Comparison of ENCODE assay signal across 21 mouse cellular contexts in genomic region chr19:55213617-55214340, GRCm38 (mm10). TPM values are rescaled to one million over a fixed set of nuclear protein-coding genes. Genes with fewer than 3 reads are reported as not detected.
A peak's percentile ranks its signal among the peaks of the same experiment; 100 is the strongest.
DNase-seq lines count a peak whose midpoint lies in the region; TF ChIP-seq lines count a peak whose summit lies in the region.
"Had no signal": no experiment of that assay in that cellular context is flagged by ENCODE, and none has a peak within 500 bp of the region (broad histone marks: within the 10 kb centered on the region; RNA-seq: fewer than 3 reads in every experiment).

No protein-coding gene starts in this region.

- intact Hi-C loops in left cerebral cortex, postnatal 14 days (cut with DNase I), result no loop called here
- intact Hi-C loops in gastrocnemius, postnatal 36 days (cut with DNase I), result no loop called here
- intact Hi-C loops in heart, postnatal 25 days (cut with DNase I), result no loop called here

- H3K9ac ChIP-seq in MEL (ENCODE audit: control insufficient read depth, low read depth, low read length, poor library complexity, severe bottlenecking), result no peak overlapping the region
- H3K9ac ChIP-seq: forebrain, embryonic 13.5 days; hindbrain, embryonic 15.5 days; liver, postnatal 0 days had no signal

- peaks cover 0 to 20% of the 10 kb centered on the region in 2 experiments; a peak in 2 of 4 replicates for H3K4me1 ChIP-seq in MEL (ENCODE audit: control insufficient read depth in 1 of 2, insufficient read depth in 2 of 2, low read length in 2 of 2)
- peaks cover 7% of the 10 kb centered on the region for H3K4me1 ChIP-seq in lung, adult 2 months (ENCODE audit: control insufficient read depth, insufficient read depth, low read length)

- no peak for TF ChIP-seq EP300 in MEL (IDR thresholded peaks at IDR 0.05; ENCODE audit: low read depth in 1 of 2, low read length in 2 of 2)

- TF ChIP-seq RAD21 in MEL (IDR thresholded peaks at IDR 0.05; ENCODE audit: low read depth, low read length), result no peak

- no peak overlapping the region for H3K27ac ChIP-seq in MEL (ENCODE audit: control insufficient read depth, low read depth, low read length)
- H3K27ac ChIP-seq: forebrain, embryonic 13.5 days; heart, adult 2 months; hindbrain, embryonic 15.5 days had no signal

- no peak for TF ChIP-seq POLR2A in MEL (IDR thresholded peaks at IDR 0.05; ENCODE audit: control insufficient read depth in 1 of 2, insufficient read depth in 1 of 2, low read depth in 1 of 2, low read length in 2 of 2, poor library complexity in 1 of 2)
- TF ChIP-seq POLR2A in lung, adult 2 months (IDR thresholded peaks at IDR 0.05; ENCODE audit: borderline replicate concordance, extremely low read depth, low read depth, low read length), result no peak

- no peak overlapping the region for H3K4me3 ChIP-seq in MEL (ENCODE audit: control insufficient read depth in 1 of 2, insufficient read depth in 1 of 2, low read depth in 2 of 2, low read length in 2 of 2)
- no peak overlapping the region for H3K4me3 ChIP-seq in lung, adult 2 months (replicated peaks; ENCODE audit: extremely low read depth, low read depth, low read length)
- H3K4me3 ChIP-seq: forebrain, embryonic 13.5 days; heart, adult 2 months; hindbrain, embryonic 15.5 days had no signal

- no peaks in the 10 kb centered on the region for H3K9me3 ChIP-seq in MEL (replicated peaks; ENCODE audit: insufficient read depth, low read length)
- H3K9me3 ChIP-seq: forebrain, embryonic 13.5 days; hindbrain, embryonic 15.5 days had no signal

- peak; percentile 28 to 49 for DNase-seq in left cerebral cortex, postnatal 14 days (ENCODE audit: low spot score in 2 of 2)
- no peak for DNase-seq in left cerebral cortex, adult 18-20 months (ENCODE audit: low spot score in 2 of 2)
- no peak for DNase-seq in MEL (ENCODE audit: low read depth, low spot score)
- peak; percentile 52 for DNase-seq in lung, adult 2 months
- peak; percentile 60 to 82 for DNase-seq in lung, postnatal 4 days
- DNase-seq in heart, postnatal 4 days, result no peak
- DNase-seq in gastrocnemius, postnatal 36 days, result no peak
- no peak for DNase-seq in heart, postnatal 25 days (ENCODE audit: low spot score)
- DNase-seq: cerebellum, adult 18-20 months; heart, adult 2 months; kidney, adult 8-10 months; kidney, postnatal 36 days; liver, postnatal 0 days had no signal

- 63% methylated on average over 12 of the region's 12 CpGs for WGBS in lung, adult 2 months

- H3K36me3 ChIP-seq in MEL (ENCODE audit: control insufficient read depth in 1 of 2, insufficient read depth in 2 of 2, low read length in 2 of 2), result peaks cover 0 to 16% of the 10 kb centered on the region in 2 experiments; a peak in 2 of 4 replicates
- H3K36me3 ChIP-seq: hindbrain, embryonic 15.5 days had no signal

- peaks cover 13% of the 10 kb centered on the region for H3K79me2 ChIP-seq in MEL (ENCODE audit: control insufficient read depth, insufficient read depth, low read length, poor library complexity)

- TF ChIP-seq CTCF in MEL (IDR thresholded peaks at IDR 0.05 in 2 of 3, conservative IDR thresholded peaks at IDR 0.05 in 1 of 3; ENCODE audit: control insufficient read depth in 1 of 3, insufficient read depth in 1 of 3, low read depth in 2 of 3, low read length in 3 of 3, poor library complexity in 1 of 3, severe bottlenecking in 1 of 3), result no peak
- no peak for TF ChIP-seq CTCF in lung, adult 2 months (IDR thresholded peaks at IDR 0.05; ENCODE audit: insufficient read depth, low read length)

- no peaks in the 10 kb centered on the region for H3K27me3 ChIP-seq in MEL (ENCODE audit: control insufficient read depth in 1 of 2, insufficient read depth in 2 of 2, low read length in 2 of 2)
- H3K27me3 ChIP-seq: forebrain, embryonic 13.5 days; hindbrain, embryonic 15.5 days had no signal

TF ChIP-seq in MEL, 35 proteins besides CTCF, POLR2A, EP300 and RAD21:
- no peak for TF ChIP-seq NELFE (IDR thresholded peaks at IDR 0.05; ENCODE audit: low read depth, low read length)
- peak; percentile 53; the same call in 1 of the 2 replicates for TF ChIP-seq USF1 (IDR thresholded peaks at IDR 0.05; ENCODE audit: low read depth, low read length)

RNA-seq across cellular contexts. Expression of gene Gucy2g, which starts 27.3 kb away (rescaled TPM):
- 1 to 10 TPM; 1.5 to 2.5 TPM for total RNA-seq in left cerebral cortex, postnatal 14 days (2021)
- total RNA-seq in left cerebral cortex, adult 18-20 months (2021), result 1 to 10 TPM; 2.8 to 3.7 TPM
- total RNA-seq in MEL (2012; rRNA removed), result 0.65 and 1.1 TPM in 2 replicates
- polyA plus RNA-seq in MEL (2012; ENCODE audit: insufficient read depth in 1 of 2, insufficient read length in 2 of 2, low read depth in 1 of 2, low replicate concordance in 2 of 2, missing spikeins in 1 of 2), result 1 to 10 TPM in 1 of 2 experiments, not detected in 1; 2.4 TPM
- 0.32 TPM in 2 replicates for polyA plus RNA-seq in lung, adult 2 months (2012; rRNA removed)
- total RNA-seq in heart, postnatal 4 days (2021), result not detected
- total RNA-seq in gastrocnemius, postnatal 36 days (2021), result under 1 TPM; 0.07 to 0.08 TPM
- total RNA-seq in heart, postnatal 25 days (2021), result under 1 TPM; 0.08 to 0.10 TPM
- total RNA-seq: neutrophil, adult 5-6 weeks had no signal
- polyA plus RNA-seq: forebrain, embryonic 13.5 days; heart, postnatal 0 days; midbrain, embryonic 11.5 days had no signal

RNA-seq across cellular contexts. Expression of gene Tectb, which starts 33.2 kb away (rescaled TPM):
- under 1 TPM in 1 of 2 experiments, not detected in 1; 0.15 TPM for total RNA-seq in left cerebral cortex, postnatal 14 days (2021)
- not detected for total RNA-seq in left cerebral cortex, adult 18-20 months (2021)
- not detected in 2 replicates for total RNA-seq in MEL (2012; rRNA removed)
- not detected for polyA plus RNA-seq in MEL (2012; ENCODE audit: insufficient read depth in 1 of 2, insufficient read length in 2 of 2, low read depth in 1 of 2, low replicate concordance in 2 of 2, missing spikeins in 1 of 2)
- polyA plus RNA-seq in lung, adult 2 months (2012; rRNA removed), result 0.09 and 0.32 TPM in 2 replicates
- under 1 TPM in 1 of 2 experiments, not detected in 1; 0.19 TPM for total RNA-seq in heart, postnatal 4 days (2021)
- total RNA-seq in gastrocnemius, postnatal 36 days (2021), result under 1 TPM in 1 of 2 experiments, not detected in 1; 0.18 TPM
- total RNA-seq in heart, postnatal 25 days (2021), result under 1 TPM in 1 of 2 experiments, not detected in 1; 0.21 TPM
- total RNA-seq: common myeloid progenitor, adult 5-6 weeks; gastrocnemius, adult 8-10 months; neutrophil, adult 5-6 weeks had no signal
- polyA plus RNA-seq: limb, embryonic 14.5 days had no signal

RNA-seq across cellular contexts. Expression of gene Acsl5, which starts 38.0 kb away (rescaled TPM):
- total RNA-seq in left cerebral cortex, postnatal 14 days (2021), result 10 to 100 TPM; 38.1 to 38.7 TPM
- 10 to 100 TPM; 56.8 to 67.2 TPM for total RNA-seq in left cerebral cortex, adult 18-20 months (2021)
- total RNA-seq in MEL (2012; rRNA removed), result 248 and 318 TPM in 2 replicates
- polyA plus RNA-seq in MEL (2012; ENCODE audit: insufficient read depth in 1 of 2, insufficient read length in 2 of 2, low read depth in 1 of 2, low replicate concordance in 2 of 2, missing spikeins in 1 of 2), result 100 to 1,000 TPM in 1 of 2 experiments, not detected in 1; 223 TPM
- polyA plus RNA-seq in lung, adult 2 months (2012; rRNA removed), result 34.4 and 53.2 TPM in 2 replicates
- 10 to 100 TPM; 17.6 to 20.1 TPM for total RNA-seq in heart, postnatal 4 days (2021)
- total RNA-seq in gastrocnemius, postnatal 36 days (2021), result 1 to 10 TPM; 2.9 to 3.8 TPM
- 10 to 100 TPM; 10.8 to 11.4 TPM for total RNA-seq in heart, postnatal 25 days (2021)

Comparison
In these comparisons a context has a peak if more than half of its experiments do, and no peak if none do; other contexts are left out.
1. DNase-seq: peak in left cerebral cortex, postnatal 14 days (2 of 2), lung, adult 2 months (single experiment) and lung, postnatal 4 days (2 of 2); none in left cerebral cortex, adult 18-20 months (0 of 2), MEL (single experiment), heart, postnatal 4 days (single experiment), gastrocnemius, postnatal 36 days (0 of 2) and heart, postnatal 25 days (single experiment).